Mouse (Mus musculus): Measurements from ENCODE around the gene Hspb11. TPM values are rescaled to one million over a fixed set of nuclear protein-coding genes. Genes with fewer than 3 reads are reported as not detected.

Hspb11 gene
- total RNA-seq (2021), result 10 to 100 TPM; 21.7 to 26.0 TPM
- long read RNA-seq, experiment 1, partial matches to known transcripts, result 1 of 10 reads
- long read RNA-seq, experiment 1, other reads (novel, unspliced or antisense), result 3 of 10 reads
- long read RNA-seq, experiment 2, transcript Hspb11-201 (6 exons, 608 nt), result major isoform, 6 of 14 reads
- long read RNA-seq, experiment 2, transcript Hspb11-202 (6 exons, 607 nt), result minor isoform, 5 of 14 reads
- long read RNA-seq, experiment 2, partial matches to known transcripts, result 0 of 14 reads
- long read RNA-seq, experiment 2, other reads (novel, unspliced or antisense), result 3 of 14 reads

GRCm38 (mm10) chr4:107253125-107254091, at the start of gene Hspb11, which contains the start of gene Lrrc42:
Gene Hspb11, plus strand, starts transcription at chr4:107253593.
Gene Lrrc42, minus strand, starts transcription at chr4:107253532.
- peak; percentile 95 for DNase-seq

- no peak for DNase-seq
Measured at GRCm38 (mm10) chr4:107207016-107207415, 46.4 kb upstream of the Hspb11 start.

GRCm38 (mm10) chr4:107208880-107209279, 44.5 kb upstream of the Hspb11 start, which contains the start of gene Ldlrad1:
Gene Ldlrad1, plus strand, starts transcription at chr4:107209180.
- no peak for DNase-seq

- no peak for DNase-seq
Measured at GRCm38 (mm10) chr4:107210483-107211097, 42.8 kb upstream of the Hspb11 start.

GRCm38 (mm10) chr4:107211465-107211864, 41.9 kb upstream of the Hspb11 start:
- DNase-seq, result no peak

DNA sequence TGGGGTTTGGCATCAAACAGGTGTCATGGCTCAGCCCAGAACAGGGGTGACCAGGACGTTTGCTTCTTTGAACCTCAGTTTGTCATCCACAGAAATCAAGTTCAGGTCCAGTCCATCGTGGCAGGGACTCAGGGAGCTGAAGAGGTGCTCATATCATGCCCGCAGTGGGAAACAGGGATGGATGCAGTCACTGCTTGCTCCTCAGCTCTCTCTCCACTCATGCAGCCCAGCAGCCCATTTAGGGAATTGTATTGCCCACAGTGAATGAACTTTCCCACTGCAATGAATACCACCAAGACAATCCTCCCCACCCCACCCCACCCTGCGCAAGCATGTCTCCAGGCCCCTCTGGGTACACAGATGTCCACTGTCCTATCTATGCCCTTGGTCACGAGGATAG, 41.5 kb upstream of the Hspb11 start:
- no peak for DNase-seq

GRCm38 (mm10) chr4:107213279-107214011, 39.9 kb upstream of the Hspb11 start:
- no peak for DNase-seq

- no peak for DNase-seq
Measured at GRCm38 (mm10) chr4:107217574-107217973, 35.8 kb upstream of the Hspb11 start.

- DNase-seq, result no peak
Measured at GRCm38 (mm10) chr4:107221524-107221923, 31.9 kb upstream of the Hspb11 start.

GRCm38 (mm10) chr4:107223225-107224204, 29.9 kb upstream of the Hspb11 start:
- peak; percentile 68 for DNase-seq

DNA sequence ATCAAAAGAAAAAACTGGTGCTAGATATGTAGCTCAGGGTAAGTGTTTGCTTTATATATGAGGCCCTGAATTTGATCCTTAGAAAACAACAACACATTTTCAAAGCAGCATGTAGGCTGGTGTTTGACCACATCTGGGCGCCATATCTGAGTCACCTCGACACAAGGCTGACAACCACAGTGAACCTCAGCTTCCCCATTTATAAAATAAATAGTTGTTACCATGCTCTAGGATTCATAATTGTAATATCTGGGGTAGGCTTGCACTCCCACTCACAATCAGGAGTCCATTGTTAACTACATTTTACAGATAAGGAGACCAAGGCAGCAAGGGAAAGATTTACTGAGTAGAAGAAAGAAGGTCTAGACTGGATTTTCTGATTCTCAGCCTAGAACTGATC, 27.1 kb upstream of the Hspb11 start:
- DNase-seq, result no peak

- no peak for DNase-seq
Measured at GRCm38 (mm10) chr4:107232219-107232618, 21.2 kb upstream of the Hspb11 start.

DNA sequence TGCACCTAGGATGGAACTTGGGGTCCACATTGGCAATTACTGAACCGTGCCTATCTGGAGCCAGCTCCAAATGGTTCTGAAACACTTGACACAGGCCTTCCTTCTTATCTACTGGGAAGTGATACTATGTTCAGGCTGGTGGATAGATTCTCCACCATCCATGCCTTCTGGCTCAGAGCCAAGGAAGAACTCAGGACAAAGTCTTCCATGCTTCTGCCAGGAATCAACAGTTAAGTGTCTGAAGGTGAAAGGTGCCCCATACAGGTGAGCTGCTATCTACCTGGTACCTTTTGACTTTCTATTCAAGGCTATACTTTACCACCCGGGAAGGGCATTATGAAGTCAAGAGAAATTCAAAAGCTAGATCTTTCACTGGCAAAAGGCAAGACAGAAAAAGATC, 15.1 kb upstream of the Hspb11 start:
- no peak for DNase-seq

- DNase-seq, result no peak
Measured at GRCm38 (mm10) chr4:107240196-107240595, 13.2 kb upstream of the Hspb11 start.

GRCm38 (mm10) chr4:107243365-107244333, 9.7 kb upstream of the Hspb11 start:
- no peak for DNase-seq

DNA sequence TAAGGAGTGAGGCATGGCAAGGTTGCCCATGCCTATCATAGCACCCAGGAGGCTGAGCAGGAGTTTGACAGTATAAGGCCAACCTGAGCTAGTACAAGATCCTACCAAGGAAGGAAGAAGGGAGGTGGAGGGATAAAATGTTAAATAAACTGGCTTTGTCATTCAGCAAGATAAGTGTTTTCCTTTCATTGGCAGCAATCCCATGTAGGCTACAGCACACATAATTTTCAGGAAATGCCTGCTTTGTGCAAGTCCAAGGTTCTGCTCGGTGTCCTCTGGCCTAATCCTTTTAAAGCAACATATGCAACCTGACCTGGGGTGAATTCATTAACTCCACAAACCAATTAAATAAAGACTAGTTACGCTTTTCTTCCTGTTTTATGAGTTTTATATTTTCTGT, 8.0 kb upstream of the Hspb11 start:
- no peak for DNase-seq

- no peak for DNase-seq
Measured at GRCm38 (mm10) chr4:107246040-107246439, 7.4 kb upstream of the Hspb11 start.

DNA sequence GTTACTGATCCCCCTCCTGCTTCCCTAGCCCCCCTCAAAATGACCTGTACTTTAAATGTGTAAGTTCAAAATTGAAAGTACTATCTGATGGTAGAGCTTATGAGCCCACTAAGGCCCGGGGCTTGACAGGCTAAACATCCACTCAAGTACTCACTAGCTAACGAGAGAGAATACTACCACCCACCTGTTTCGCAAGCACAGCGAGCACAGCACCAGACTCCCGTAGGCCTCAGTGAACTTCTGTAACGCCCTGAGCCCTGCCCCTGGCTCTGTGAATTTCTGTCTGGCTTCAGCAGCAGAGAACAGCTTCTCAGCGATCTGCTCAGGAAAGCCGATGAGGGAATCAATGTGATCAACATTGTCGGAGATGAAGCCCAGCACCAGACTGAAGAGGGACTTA, 6.3 kb upstream of the Hspb11 start:
- DNase-seq, result no peak

- DNase-seq, result no peak
Measured at GRCm38 (mm10) chr4:107248061-107248460, 5.3 kb upstream of the Hspb11 start.
